Mouse (Mus musculus) midbrain, embryonic 11.5 days (tissue): ENCODE measurements at regions not wholly inside any gene's neighbourhood (a gene's known extent, or its start where the extent isn't known, plus 50 kb on each side); places are given as distances from the start of the nearest gene placed in this dataset.
A peak's percentile ranks its signal among the peaks of the same experiment; 100 is the strongest.

Experiments used
- ATAC-seq: fragments of 200-750 bp; cut with Nextera tagmentation; 2 replicates; pipeline ENCODE4 v1.8.0; 2017; ENCODE audit warnings: moderate TSS enrichment, moderate library complexity; ENCODE audit not compliant: low FRiP score
- DNase-seq: peaks from one replicate; pipeline ENCODE4 v3.0.0; 2015; ENCODE audit warnings: low spot score; ENCODE audit errors: missing footprints
- H3K27ac ChIP-seq: fragments of 300-500 bp; sonication (generic); 2 replicates; pipeline ENCODE4 v1.5.1; 2014; ENCODE audit warnings: low read depth, low read length
- H3K27me3 ChIP-seq: fragments of 300-500 bp; sonication (generic); 2 replicates; pipeline ENCODE4 v1.6.1; 2014; ENCODE audit warnings: mild to moderate bottlenecking, low read length, moderate library complexity, mixed read lengths; ENCODE audit not compliant: control insufficient read depth, insufficient read depth
- H3K36me3 ChIP-seq: fragments of 300-500 bp; sonication (generic); 2 replicates; pipeline ENCODE4 v1.6.1; 2014; ENCODE audit warnings: mild to moderate bottlenecking, low read length, moderate library complexity, mixed read lengths; ENCODE audit not compliant: control insufficient read depth, insufficient read depth
- H3K4me1 ChIP-seq: fragments of 300-500 bp; sonication (generic); 2 replicates; pipeline ENCODE4 v1.6.1; 2014; ENCODE audit warnings: low read length; ENCODE audit not compliant: control insufficient read depth, insufficient read depth
- H3K4me2 ChIP-seq: fragments of 300-500 bp; sonication (generic); 2 replicates; pipeline ENCODE4 v1.6.1; 2014; ENCODE audit warnings: mild to moderate bottlenecking, moderate library complexity
- H3K4me3 ChIP-seq: fragments of 300-500 bp; sonication (generic); 2 replicates; pipeline ENCODE4 v1.5.1; 2014; ENCODE audit warnings: low read depth, low read length
- H3K9ac ChIP-seq: fragments of 300-500 bp; sonication (generic); 2 replicates; pipeline ENCODE4 v1.6.1; 2014; ENCODE audit warnings: low read length
- H3K9me3 ChIP-seq: fragments of 300-500 bp; sonication (generic); 2 replicates; pipeline ENCODE4 v1.6.1; 2016; ENCODE audit warnings: low read length; ENCODE audit not compliant: control insufficient read depth
- WGBS: fragments of 180-500 bp; shearing (Covaris S2); extraction: QIAGEN DNeasy Blood & Tissue Kit; methylation state at CpG from one replicate; pipeline ENCODE4 v1.1.7; 2014; 5-methylcytosine and 5-hydroxymethylcytosine counted together

DNA sequence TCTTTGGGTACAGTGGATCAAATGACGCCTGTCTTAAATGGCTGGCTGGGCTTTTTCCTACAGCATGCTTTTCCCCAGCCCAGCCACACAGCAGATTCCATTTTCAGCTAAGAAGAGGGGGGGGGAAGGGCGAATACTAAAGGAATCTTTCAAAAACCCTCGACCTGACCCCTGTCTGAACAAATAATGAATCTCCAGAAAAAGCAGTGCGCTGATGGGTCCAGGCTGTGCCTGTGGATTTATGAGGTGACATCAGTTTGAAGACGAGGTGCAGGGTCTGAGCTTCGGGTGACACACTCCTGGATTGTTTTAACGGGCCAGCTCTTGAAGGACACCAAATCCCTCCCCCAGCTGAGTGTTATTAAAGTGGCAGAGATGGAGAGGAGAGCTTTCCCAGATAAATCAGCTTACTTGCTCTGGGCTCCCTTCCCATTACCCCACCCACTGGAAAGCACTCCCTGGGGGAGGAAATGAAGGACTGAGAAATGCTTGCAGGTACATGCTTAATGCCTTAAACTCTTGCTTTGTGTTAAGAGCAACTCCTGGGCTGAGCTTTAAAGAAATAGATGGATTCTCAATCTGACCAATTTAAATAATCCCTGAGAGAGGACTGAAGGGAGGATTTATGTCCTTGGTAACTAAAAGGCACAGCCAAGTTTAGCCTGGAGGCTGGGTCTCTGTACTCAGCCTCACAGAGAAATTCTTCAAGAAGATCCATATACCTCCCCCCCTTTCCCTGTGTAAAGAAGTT lies 348.0 kb upstream of the Tnp1 start:
- WGBS = 7% methylated on average over 7 of the region's 7 CpGs
- Histone ChIP-seq H3K9ac (no peak overlapping the region; the same call in 1 of the 2 replicates), H3K9me3 (no peaks in the 10 kb centered on the region), H3K4me1 (peaks cover 18% of the 10 kb centered on the region), H3K36me3 (no peaks in the 10 kb centered on the region), H3K27me3 (no peaks in the 10 kb centered on the region), H3K4me3 (no peak overlapping the region), H3K4me2 (peak overlapping the region; percentile 18; the same call in 1 of the 2 replicates), H3K27ac (peak overlapping the region; percentile 54; the same call in 1 of the 2 replicates)
- peak; percentile 71 for ATAC-seq
- peak; percentile 93 for DNase-seq

DNA sequence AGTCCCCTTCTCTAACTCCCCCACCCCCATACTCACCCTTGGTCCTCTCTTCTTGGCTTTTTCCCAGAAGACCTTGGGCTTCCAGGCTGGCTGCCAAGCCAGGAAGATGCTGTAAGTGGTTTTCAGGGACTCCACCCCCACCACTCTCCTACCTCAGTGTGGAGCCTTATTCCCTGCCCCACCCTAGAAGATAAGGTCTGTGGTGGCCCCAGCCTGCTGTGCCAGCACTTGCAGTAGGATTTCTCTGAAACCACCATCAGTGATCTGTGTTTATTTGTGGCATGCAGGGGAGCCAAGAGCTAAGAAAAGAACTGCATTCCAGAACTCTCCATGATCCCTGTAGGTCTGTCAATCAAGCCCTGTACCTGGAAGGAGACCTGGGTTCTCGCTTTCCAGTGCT lies 346.4 kb upstream of the Tnp1 start:
- peaks cover 18% of the 10 kb centered on the region for H3K4me1 ChIP-seq
- H3K9me3 ChIP-seq = no peaks in the 10 kb centered on the region
- DNase-seq = no peak
- ATAC-seq = no peak
- H3K4me3 ChIP-seq = no peak overlapping the region
- H3K36me3 ChIP-seq = no peaks in the 10 kb centered on the region
- 72% methylated on average over 1 of the region's 1 CpGs for WGBS
- H3K4me2 ChIP-seq = no peak overlapping the region
- no peak overlapping the region for H3K9ac ChIP-seq
- H3K27me3 ChIP-seq = no peaks in the 10 kb centered on the region
- H3K27ac ChIP-seq = no peak overlapping the region

DNA sequence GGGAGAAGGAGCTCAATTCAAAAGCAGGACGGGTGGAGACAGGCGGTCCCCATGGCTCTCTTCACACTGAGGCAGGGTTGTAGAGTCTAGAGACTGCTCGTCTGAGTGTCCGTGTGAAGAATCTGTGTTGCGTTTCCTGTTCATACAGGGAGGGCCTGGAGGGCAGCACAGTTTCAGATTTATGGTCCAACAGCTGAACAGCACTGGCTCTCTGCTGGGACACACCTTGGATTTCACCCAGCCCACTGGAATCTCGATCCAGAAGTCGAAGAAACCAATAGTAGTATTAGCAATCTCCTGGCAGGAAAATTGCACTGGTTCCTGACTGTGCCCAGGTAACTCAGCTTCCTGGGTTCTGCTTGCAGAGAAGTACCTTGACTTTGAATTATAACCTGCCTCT lies 345.6 kb upstream of the Tnp1 start:
- Histone ChIP-seq H3K9me3 (no peaks in the 10 kb centered on the region), H3K4me3 (no peak overlapping the region), H3K27ac (no peak overlapping the region), H3K27me3 (no peaks in the 10 kb centered on the region), H3K4me1 (peaks cover 18% of the 10 kb centered on the region), H3K4me2 (no peak overlapping the region), H3K9ac (no peak overlapping the region), H3K36me3 (no peaks in the 10 kb centered on the region)
- ATAC-seq (no peak), DNase-seq (no peak)
- 90% methylated on average over 7 of the region's 7 CpGs for WGBS

DNA sequence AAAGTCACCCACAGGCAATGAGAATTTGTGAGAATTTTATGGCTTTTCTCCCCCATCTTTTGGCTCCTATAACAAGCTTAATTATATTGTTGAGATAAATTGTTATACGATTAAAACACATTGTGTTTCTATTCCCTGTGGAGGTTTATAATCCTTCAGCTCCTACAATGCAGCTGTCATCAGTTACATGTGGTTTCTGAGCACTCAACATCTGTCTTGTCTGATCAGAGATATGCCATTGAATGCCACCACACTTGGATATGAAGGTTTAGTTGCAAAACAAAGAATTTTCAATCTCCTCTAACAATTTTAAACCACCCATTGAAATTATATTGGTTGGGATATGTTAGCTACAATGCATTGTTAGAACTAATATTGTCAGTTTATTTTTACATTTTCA lies 338.7 kb upstream of the Tnp1 start:
- Histone ChIP-seq H3K9ac (no peak overlapping the region), H3K27me3 (no peaks in the 10 kb centered on the region), H3K4me2 (no peak overlapping the region), H3K27ac (no peak overlapping the region), H3K9me3 (no peaks in the 10 kb centered on the region), H3K36me3 (no peaks in the 10 kb centered on the region), H3K4me1 (no peaks in the 10 kb centered on the region), H3K4me3 (no peak overlapping the region)
- 72% methylated on average over 1 of the region's 1 CpGs for WGBS
- DNase-seq (no peak), ATAC-seq (no peak)

DNA sequence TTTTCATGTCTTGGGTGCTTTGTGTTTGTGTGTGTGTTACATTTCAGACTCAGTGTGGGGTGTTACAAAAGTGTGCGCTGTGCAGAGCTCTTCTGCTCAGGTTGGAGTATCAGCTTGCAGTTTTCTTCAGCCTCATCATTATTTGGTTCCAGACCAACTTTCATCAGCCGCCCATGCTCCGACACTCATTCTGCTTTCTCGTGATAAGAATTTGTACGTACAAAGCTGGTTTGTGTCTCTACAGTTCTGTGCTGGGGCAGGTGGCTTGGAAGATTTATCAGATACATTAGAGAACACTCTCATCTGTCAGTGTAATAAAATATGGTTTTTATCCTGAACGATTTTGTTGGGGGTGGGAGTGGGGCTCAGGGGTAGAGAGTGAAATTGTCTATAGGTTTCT lies 332.8 kb upstream of the Tnp1 start:
- Histone ChIP-seq H3K4me2 (no peak overlapping the region), H3K4me1 (no peaks in the 10 kb centered on the region), H3K36me3 (no peaks in the 10 kb centered on the region), H3K9me3 (no peaks in the 10 kb centered on the region), H3K27ac (no peak overlapping the region), H3K4me3 (no peak overlapping the region), H3K27me3 (no peaks in the 10 kb centered on the region), H3K9ac (no peak overlapping the region)
- no peak for DNase-seq
- 93% methylated on average over 6 of the region's 6 CpGs for WGBS
- ATAC-seq = no peak

DNA sequence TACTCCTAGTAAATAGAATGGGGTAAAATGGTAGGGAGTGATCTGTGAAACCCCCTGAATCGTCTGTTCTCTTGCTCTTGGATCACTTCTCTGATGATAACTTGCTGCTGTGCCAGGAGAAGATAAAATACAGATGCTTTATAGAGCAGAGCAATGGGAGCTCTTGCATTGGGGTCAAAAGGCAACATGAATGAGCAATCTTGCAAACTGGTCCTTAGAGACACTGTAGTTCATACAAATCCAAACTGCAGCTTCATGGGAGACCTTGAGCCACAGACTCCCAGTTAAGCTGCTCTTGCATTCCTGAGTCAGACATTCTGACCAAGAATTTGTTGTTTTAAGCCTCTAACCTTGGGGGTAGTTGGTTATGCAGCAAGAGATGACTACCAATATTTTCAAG lies 328.9 kb upstream of the Tnp1 start:
- no peak overlapping the region for H3K9ac ChIP-seq
- H3K36me3 ChIP-seq = no peaks in the 10 kb centered on the region
- H3K4me2 ChIP-seq = no peak overlapping the region
- ATAC-seq = no peak
- no peaks in the 10 kb centered on the region for H3K4me1 ChIP-seq
- no peaks in the 10 kb centered on the region for H3K27me3 ChIP-seq
- DNase-seq = no peak
- H3K9me3 ChIP-seq = no peaks in the 10 kb centered on the region
- 66% methylated on average over 1 of the region's 1 CpGs for WGBS
- H3K27ac ChIP-seq = no peak overlapping the region
- no peak overlapping the region for H3K4me3 ChIP-seq

DNA sequence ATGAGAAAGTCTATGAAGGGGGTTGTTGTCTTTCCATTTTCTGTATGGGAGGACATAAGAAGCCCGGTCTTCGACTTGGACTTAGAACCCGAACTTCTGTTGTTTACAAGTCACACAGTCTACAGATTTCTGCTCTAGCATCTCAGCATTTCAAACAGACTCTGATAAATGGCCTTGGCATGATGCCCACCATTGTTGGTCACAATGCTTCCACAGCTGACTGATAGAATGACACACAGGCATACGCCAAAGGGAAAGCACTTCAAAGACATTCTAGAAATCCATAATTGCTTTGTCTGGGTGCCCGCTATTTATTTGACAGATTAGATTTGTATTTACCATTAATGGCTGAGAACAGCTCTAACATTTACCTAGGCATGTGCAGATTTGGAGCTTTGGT lies 326.2 kb upstream of the Tnp1 start:
- ATAC-seq (no peak), DNase-seq (no peak)
- Histone ChIP-seq H3K27ac (no peak overlapping the region), H3K4me2 (no peak overlapping the region), H3K4me1 (no peaks in the 10 kb centered on the region), H3K36me3 (no peaks in the 10 kb centered on the region), H3K4me3 (no peak overlapping the region), H3K9me3 (no peaks in the 10 kb centered on the region), H3K9ac (no peak overlapping the region), H3K27me3 (no peaks in the 10 kb centered on the region)
- 94% methylated on average over 5 of the region's 5 CpGs for WGBS

DNA sequence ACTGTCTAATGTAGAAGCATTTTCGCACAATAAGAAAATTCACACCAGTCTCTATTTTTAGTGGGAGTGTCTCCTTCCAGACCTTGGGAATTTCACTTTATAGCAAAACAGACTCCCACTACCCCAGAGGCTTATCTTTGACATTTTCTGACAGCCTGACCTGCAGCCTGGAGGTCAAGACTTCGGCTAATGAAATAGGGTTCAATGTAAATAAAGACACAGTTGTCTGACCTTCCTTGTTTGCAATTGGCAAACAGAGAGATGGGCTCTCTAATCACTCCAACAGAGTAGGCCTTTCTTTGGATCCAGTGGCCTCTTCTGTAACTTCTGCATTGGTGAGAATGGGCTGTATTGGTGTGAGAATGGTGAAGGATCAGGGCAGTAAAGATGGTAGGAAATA lies 321.7 kb upstream of the Tnp1 start:
- DNase-seq = no peak
- no peak overlapping the region for H3K4me3 ChIP-seq
- H3K4me1 ChIP-seq = no peaks in the 10 kb centered on the region
- no peaks in the 10 kb centered on the region for H3K27me3 ChIP-seq
- H3K9ac ChIP-seq = no peak overlapping the region
- no peak overlapping the region for H3K27ac ChIP-seq
- ATAC-seq = no peak
- no peak overlapping the region for H3K4me2 ChIP-seq
- no peaks in the 10 kb centered on the region for H3K36me3 ChIP-seq
- WGBS = 69% methylated on average over 2 of the region's 2 CpGs
- no peaks in the 10 kb centered on the region for H3K9me3 ChIP-seq

DNA sequence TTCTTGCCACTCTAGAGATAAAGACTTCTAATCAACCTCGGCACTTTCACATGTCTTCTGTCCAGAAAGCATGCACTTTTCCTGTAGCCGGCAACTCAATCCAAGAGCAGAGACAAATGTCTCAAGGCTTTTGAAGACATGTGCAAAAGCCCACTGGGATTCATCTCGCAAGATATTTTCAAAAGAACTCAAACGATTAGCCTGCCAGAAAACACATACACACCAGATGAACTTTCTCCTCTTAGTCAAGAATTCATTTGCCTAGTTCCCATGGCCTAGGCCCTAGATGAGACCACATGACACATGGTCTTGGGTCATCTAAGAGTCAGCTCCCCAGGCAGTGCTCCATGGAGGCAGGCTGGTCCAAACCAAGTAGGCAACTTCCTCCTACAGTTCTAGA lies 293.8 kb upstream of the Tnp1 start:
- Histone ChIP-seq H3K4me3 (no peak overlapping the region), H3K9ac (no peak overlapping the region), H3K36me3 (no peaks in the 10 kb centered on the region), H3K4me1 (peaks cover 11% of the 10 kb centered on the region), H3K27me3 (no peaks in the 10 kb centered on the region), H3K4me2 (no peak overlapping the region), H3K27ac (no peak overlapping the region), H3K9me3 (no peaks in the 10 kb centered on the region)
- no peak for DNase-seq
- no peak for ATAC-seq
- 93% methylated on average over 4 of the region's 4 CpGs for WGBS
